Mouse (Mus musculus): ENCODE data around the gene Sohlh2. TPM values are rescaled to one million over a fixed set of nuclear protein-coding genes. Genes with fewer than 3 reads are reported as not detected.
"Not testable (repeated sequence)": the region's sequence is repeated elsewhere in the genome, so short reads cannot be mapped to it uniquely, and the experiment has no call there.

Gene Sohlh2
- 0.04 TPM in 1 of 2 replicates, not detected in the other for polyA plus RNA-seq (2012; rRNA removed)

- no peak for DNase-seq (ENCODE audit: low read depth)
Measured at GRCm38 (mm10) chr3:55181766-55182165, at the start of gene Sohlh2. Gene Sohlh2, plus strand, starts transcription at chr3:55182028.

GRCm38 (mm10) chr3:55137039-55137438 lies 44.8 kb upstream of the Sohlh2 start, which contains the start of gene Ccdc169:
Gene Ccdc169, plus strand, starts transcription at chr3:55137339.
- no peak for DNase-seq (ENCODE audit: low read depth)

- no peak for DNase-seq (ENCODE audit: low read depth)
Measured at GRCm38 (mm10) chr3:55139837-55140236, 42.0 kb upstream of the Sohlh2 start.

GRCm38 (mm10) chr3:55141401-55141800 lies 40.4 kb upstream of the Sohlh2 start:
- no peak for DNase-seq (ENCODE audit: low read depth)

- no peak for DNase-seq (ENCODE audit: low read depth)
Measured at GRCm38 (mm10) chr3:55144916-55145315, 36.9 kb upstream of the Sohlh2 start.

- no peak for DNase-seq (ENCODE audit: low read depth)
Measured at GRCm38 (mm10) chr3:55146441-55146840, 35.4 kb upstream of the Sohlh2 start.

- DNase-seq (ENCODE audit: low read depth), result no peak
Measured at GRCm38 (mm10) chr3:55147156-55147555, 34.7 kb upstream of the Sohlh2 start.

GRCm38 (mm10) chr3:55148091-55148490 lies 33.7 kb upstream of the Sohlh2 start:
- DNase-seq (ENCODE audit: low read depth), result no peak

- DNase-seq (ENCODE audit: low read depth), result no peak
Measured at GRCm38 (mm10) chr3:55151656-55152433, 30.0 kb upstream of the Sohlh2 start.

- DNase-seq (ENCODE audit: low read depth), result no peak
Measured at GRCm38 (mm10) chr3:55152673-55153334, 29.0 kb upstream of the Sohlh2 start.

GRCm38 (mm10) chr3:55154163-55154562 lies 27.7 kb upstream of the Sohlh2 start:
- DNase-seq (ENCODE audit: low read depth), result no peak

- DNase-seq (ENCODE audit: low read depth), result no peak
Measured at GRCm38 (mm10) chr3:55157413-55157812, 24.4 kb upstream of the Sohlh2 start.

GRCm38 (mm10) chr3:55161144-55161543 lies 20.7 kb upstream of the Sohlh2 start:
- no peak for DNase-seq (ENCODE audit: low read depth)

GRCm38 (mm10) chr3:55163510-55163909 lies 18.3 kb upstream of the Sohlh2 start:
- no peak for DNase-seq (ENCODE audit: low read depth)

- no peak for DNase-seq (ENCODE audit: low read depth)
Measured at GRCm38 (mm10) chr3:55172478-55172877, 9.3 kb upstream of the Sohlh2 start.

- DNase-seq (ENCODE audit: low read depth), result no peak
Measured at GRCm38 (mm10) chr3:55177271-55177670, 4.6 kb upstream of the Sohlh2 start.

- no peak for DNase-seq (ENCODE audit: low read depth)
Measured at GRCm38 (mm10) chr3:55191668-55192067, 9.8 kb downstream of the Sohlh2 start.

GRCm38 (mm10) chr3:55193351-55193750 lies 11.5 kb downstream of the Sohlh2 start:
- no peak for DNase-seq (ENCODE audit: low read depth)

- DNase-seq (ENCODE audit: low read depth), result no peak
Measured at GRCm38 (mm10) chr3:55194792-55195191, 13.0 kb downstream of the Sohlh2 start.

GRCm38 (mm10) chr3:55195581-55196327 lies 13.9 kb downstream of the Sohlh2 start:
- DNase-seq (ENCODE audit: low read depth), result no peak

GRCm38 (mm10) chr3:55196328-55196710 lies 14.5 kb downstream of the Sohlh2 start:
- DNase-seq (ENCODE audit: low read depth), result no peak

GRCm38 (mm10) chr3:55203621-55204020 lies 21.8 kb downstream of the Sohlh2 start:
- DNase-seq (ENCODE audit: low read depth), result not testable (repeated sequence)
